Mouse (Mus musculus): Measurements from ENCODE around the gene Adamts3. TPM values are rescaled to one million over a fixed set of nuclear protein-coding genes. Genes with fewer than 3 reads are reported as not detected.
A peak's percentile ranks its signal among the peaks of the same experiment; 100 is the strongest.

Gene Adamts3
- polyA plus RNA-seq, 1 experiment from 2014 or later: 2.0 TPM

DNA sequence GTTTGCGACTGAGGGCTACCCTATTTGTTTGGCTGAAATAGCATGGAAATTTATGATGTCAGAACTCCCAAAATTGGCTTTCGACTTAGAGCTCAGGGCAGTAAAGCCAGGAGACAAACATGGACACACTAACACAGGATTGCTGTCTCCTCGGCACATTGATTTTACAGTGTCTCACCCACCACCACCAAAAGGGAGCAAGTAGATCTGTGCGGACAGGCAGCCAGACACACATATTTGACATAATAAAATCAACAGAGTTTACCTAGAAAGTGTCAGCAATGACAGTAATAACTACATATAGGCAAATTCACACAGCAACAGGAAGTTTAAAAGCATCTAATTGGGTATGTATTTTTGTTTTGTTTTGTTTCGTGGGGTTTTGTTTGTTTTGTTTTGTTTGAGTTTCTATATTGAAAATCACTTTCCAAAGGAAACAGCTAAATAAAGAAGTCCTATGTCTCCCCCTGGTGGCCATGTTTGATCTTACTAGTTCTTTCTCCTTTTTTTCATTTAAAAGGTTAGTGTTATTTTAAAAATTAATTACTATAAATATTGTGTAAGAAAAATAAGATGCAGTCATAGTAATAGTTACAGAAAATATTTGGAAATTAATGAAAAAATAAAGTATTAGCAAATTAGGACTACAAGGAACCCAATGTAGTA, 203.1 kb downstream of the Adamts3 start:
- Histone ChIP-seq H3K9me3 (no peaks in the 10 kb centered on the region), H3K36me3 (no peaks in the 10 kb centered on the region), H3K27me3 (replicated peaks) (no peaks in the 10 kb centered on the region), H3K27ac (no peak overlapping the region), H3K4me3 (replicated peaks) (no peak overlapping the region), H3K4me1 (replicated peaks) (no peaks in the 10 kb centered on the region), H3K4me2 (replicated peaks) (no peak overlapping the region), H3K9ac (no peak overlapping the region)
- WGBS: 60% methylated on average over 5 of the region's 5 CpGs
- ATAC-seq: 0 out of 2 replicates have a peak, but pooled peaks have one; percentile 17

DNA sequence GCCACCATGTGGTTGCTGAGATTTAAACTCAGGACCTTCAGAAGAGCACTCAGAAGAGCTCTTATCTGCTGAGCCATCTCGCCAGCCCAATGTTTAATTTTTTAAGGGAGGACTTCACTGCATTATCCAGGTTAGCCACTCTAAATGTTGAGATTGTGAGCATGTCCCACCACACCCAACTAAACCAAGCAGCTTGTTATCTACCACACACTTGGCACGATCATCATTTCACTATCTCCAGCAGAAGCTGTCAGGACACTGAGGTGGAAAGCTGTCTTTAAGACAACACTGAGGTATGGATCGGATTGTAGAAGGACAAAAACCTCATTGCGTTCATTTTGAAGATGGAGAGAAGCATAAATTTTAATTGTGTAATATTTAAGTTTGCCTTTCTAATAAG, 205.0 kb downstream of the Adamts3 start:
- no peak overlapping the region for H3K4me3 ChIP-seq (replicated peaks)
- H3K27ac ChIP-seq: no peak overlapping the region
- no peaks in the 10 kb centered on the region for H3K27me3 ChIP-seq (replicated peaks)
- no peaks in the 10 kb centered on the region for H3K9me3 ChIP-seq
- 82% methylated on average over 4 of the region's 4 CpGs for WGBS
- no peak for ATAC-seq
- H3K4me1 ChIP-seq (replicated peaks): no peaks in the 10 kb centered on the region
- H3K9ac ChIP-seq: no peak overlapping the region
- no peak overlapping the region for H3K4me2 ChIP-seq (replicated peaks)
- no peaks in the 10 kb centered on the region for H3K36me3 ChIP-seq

DNA sequence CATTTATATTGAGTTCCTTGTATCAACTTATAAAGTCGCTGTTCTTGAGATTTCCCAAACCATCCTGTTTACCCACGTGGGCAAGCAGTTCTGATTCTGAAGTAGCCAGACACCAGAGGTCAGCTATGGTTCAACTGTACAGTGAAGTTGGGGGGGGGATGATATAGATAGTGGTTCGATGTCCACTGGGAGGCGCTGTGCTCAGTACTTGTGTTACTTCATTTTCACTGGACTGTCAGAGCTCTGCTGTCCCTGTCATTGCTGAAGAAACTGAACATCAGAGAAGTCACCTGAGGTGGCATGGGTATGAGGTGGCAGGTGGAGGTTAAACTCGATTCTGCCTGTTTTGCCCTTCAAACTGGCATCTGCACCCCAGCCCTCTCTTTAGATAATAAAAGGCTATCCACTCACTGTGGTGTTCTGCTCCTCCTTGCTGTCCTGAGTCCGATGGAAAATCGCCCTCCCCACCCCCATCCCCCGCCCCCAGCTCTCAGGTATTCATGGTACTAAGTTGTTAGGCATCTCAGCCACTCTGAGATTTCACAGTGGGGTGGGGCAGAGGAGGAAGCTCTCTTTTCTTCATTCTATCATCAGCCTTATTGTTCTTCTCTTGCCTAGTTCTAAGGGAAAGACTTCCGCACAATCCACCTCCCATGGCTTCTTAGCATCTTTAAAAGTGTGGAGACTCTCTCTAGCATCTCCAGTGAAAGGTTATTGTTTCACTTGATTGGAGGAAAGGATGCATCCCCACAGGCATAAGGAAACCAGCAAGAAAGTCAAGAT, 208.9 kb downstream of the Adamts3 start:
- no peak overlapping the region for H3K4me2 ChIP-seq (replicated peaks)
- H3K4me3 ChIP-seq (replicated peaks): no peak overlapping the region
- no peak for ATAC-seq
- 80% methylated on average over 9 of the region's 9 CpGs for WGBS
- no peaks in the 10 kb centered on the region for H3K27me3 ChIP-seq (replicated peaks)
- no peak overlapping the region for H3K27ac ChIP-seq
- H3K36me3 ChIP-seq: no peaks in the 10 kb centered on the region
- H3K4me1 ChIP-seq (replicated peaks): no peaks in the 10 kb centered on the region
- H3K9ac ChIP-seq: no peak overlapping the region
- no peaks in the 10 kb centered on the region for H3K9me3 ChIP-seq

DNA sequence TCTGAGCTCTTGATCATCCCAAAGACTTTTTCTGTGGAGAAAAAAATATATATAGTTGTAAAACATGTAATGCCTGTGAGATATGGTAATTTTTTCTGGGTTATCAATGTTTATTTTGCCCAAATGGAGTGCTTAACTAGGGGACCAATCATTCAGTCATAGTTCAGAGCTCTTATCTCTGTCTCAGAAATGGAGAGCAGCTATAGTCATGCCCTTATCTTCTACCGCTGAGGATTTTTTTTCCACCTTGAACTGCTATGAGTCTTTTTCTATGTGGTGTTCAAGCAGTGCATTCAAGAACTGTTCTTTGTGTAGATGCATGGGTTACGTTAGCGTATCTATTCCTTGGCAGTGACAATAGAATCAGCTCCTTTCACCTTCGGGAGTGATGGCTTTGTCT, 210.2 kb downstream of the Adamts3 start:
- Histone ChIP-seq H3K9ac (no peak overlapping the region), H3K36me3 (no peaks in the 10 kb centered on the region), H3K4me3 (replicated peaks) (no peak overlapping the region), H3K4me2 (replicated peaks) (no peak overlapping the region), H3K4me1 (replicated peaks) (no peaks in the 10 kb centered on the region), H3K27me3 (replicated peaks) (no peaks in the 10 kb centered on the region), H3K9me3 (no peaks in the 10 kb centered on the region), H3K27ac (no peak overlapping the region)
- WGBS: 65% methylated on average over 4 of the region's 4 CpGs
- ATAC-seq: peak; percentile 53; the same call in 1 of the 2 replicates

DNA sequence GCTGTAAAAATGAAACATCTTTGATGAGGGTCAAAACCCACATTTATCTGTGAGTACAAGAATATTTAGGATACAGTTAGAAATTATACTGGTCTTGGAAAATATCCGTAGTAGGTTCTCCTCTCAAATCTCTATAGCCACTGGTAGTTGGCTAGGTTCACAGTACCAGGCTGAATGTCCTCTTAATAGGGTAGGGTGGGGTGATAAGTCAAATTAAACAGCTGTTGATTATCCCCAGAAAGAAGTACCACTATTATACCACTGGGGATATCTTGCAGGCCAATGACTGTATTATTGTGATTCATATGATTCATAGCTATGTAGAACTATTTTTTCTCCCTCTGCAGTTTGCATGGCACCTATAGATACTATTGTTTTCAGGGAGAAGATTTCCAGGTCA, 228.8 kb downstream of the Adamts3 start:
- H3K9ac ChIP-seq: no peak overlapping the region
- no peak overlapping the region for H3K27ac ChIP-seq
- no peaks in the 10 kb centered on the region for H3K36me3 ChIP-seq
- H3K4me1 ChIP-seq (replicated peaks): no peaks in the 10 kb centered on the region
- H3K4me3 ChIP-seq (replicated peaks): no peak overlapping the region
- ATAC-seq: peak; percentile 62; the same call in 1 of the 2 replicates
- H3K27me3 ChIP-seq (replicated peaks): no peaks in the 10 kb centered on the region
- 75% methylated on average over 1 of the region's 1 CpGs for WGBS
- H3K9me3 ChIP-seq: no peaks in the 10 kb centered on the region
- no peak overlapping the region for H3K4me2 ChIP-seq (replicated peaks)

DNA sequence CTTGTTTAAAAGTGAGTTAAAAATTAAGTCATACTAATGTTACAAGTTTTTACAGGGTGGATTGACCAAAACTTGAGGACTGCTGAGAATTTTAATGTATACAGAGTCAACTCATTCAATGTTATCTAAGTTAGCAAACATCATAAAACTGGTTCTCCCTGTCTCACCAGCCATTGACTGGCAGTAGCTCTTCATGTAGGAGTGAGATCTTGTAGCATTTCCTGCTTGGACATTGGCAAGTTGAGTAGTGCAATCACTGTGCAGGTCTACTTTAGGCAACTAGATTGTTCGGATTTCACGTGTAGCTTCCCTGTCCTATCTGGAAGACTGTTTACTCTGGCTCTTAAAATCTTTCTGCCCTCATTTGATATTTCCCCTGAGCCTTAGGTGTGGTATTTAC, 229.3 kb downstream of the Adamts3 start:
- H3K36me3 ChIP-seq: no peaks in the 10 kb centered on the region
- H3K9ac ChIP-seq: no peak overlapping the region
- H3K4me2 ChIP-seq (replicated peaks): no peak overlapping the region
- no peaks in the 10 kb centered on the region for H3K4me1 ChIP-seq (replicated peaks)
- no peaks in the 10 kb centered on the region for H3K9me3 ChIP-seq
- peak; percentile 95 for ATAC-seq
- H3K4me3 ChIP-seq (replicated peaks): no peak overlapping the region
- WGBS: 56% methylated on average over 2 of the region's 2 CpGs
- H3K27me3 ChIP-seq (replicated peaks): no peaks in the 10 kb centered on the region
- no peak overlapping the region for H3K27ac ChIP-seq

DNA sequence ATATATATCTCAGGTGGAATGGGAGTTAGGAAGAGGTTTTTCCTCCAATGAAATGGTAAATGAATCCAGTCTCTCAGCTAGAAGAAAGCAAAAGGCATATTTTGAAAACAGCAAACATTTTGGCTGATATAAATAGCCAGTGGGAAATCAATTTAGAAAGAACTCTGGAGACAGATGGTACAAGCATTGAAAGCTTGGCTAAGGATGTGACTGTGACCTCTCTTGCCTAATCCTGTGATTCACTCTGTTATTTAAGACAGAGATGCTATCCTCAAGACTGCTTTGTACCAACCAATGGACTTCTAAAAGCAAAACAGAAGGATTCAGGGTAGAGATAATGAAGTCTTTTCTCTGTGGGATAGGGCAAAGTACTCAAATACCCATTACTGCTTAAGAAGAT, 236.2 kb downstream of the Adamts3 start:
- H3K9ac ChIP-seq: no peak overlapping the region
- no peaks in the 10 kb centered on the region for H3K9me3 ChIP-seq
- ATAC-seq: no peak

DNA sequence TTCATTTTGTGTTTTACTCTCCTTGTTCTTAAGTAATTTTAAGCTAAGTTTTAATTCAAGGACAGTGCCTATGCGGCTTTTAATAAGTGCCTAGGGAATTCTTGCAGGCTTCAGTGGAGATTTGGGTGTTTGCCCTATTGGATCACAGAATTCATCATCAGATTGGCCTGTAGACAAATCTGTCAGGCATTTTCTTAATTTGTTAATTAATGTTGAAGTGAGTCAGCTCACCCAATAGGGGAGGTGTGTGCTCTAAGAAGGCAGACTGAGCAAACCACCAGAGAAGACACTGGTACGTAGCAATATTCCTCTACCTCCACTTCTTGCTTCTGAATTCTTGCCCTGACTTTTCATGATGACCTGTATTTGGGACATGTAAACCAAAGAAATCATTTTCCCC, 247.7 kb downstream of the Adamts3 start:
- Histone ChIP-seq H3K27ac (no peak overlapping the region), H3K4me2 (replicated peaks) (no peak overlapping the region), H3K9ac (no peak overlapping the region), H3K9me3 (no peaks in the 10 kb centered on the region), H3K27me3 (replicated peaks) (no peaks in the 10 kb centered on the region), H3K36me3 (no peaks in the 10 kb centered on the region), H3K4me3 (replicated peaks) (no peak overlapping the region), H3K4me1 (replicated peaks) (no peaks in the 10 kb centered on the region)
- ATAC-seq: no peak
- 94% methylated on average over 2 of the region's 2 CpGs for WGBS

More for the DNA sequence above, 236.2 kb downstream of the Adamts3 start:
- Histone ChIP-seq H3K27ac (no peak overlapping the region), H3K4me2 (replicated peaks) (no peak overlapping the region), H3K4me3 (replicated peaks) (no peak overlapping the region), H3K36me3 (no peaks in the 10 kb centered on the region), H3K27me3 (replicated peaks) (no peaks in the 10 kb centered on the region), H3K4me1 (replicated peaks) (no peaks in the 10 kb centered on the region)

DNA sequence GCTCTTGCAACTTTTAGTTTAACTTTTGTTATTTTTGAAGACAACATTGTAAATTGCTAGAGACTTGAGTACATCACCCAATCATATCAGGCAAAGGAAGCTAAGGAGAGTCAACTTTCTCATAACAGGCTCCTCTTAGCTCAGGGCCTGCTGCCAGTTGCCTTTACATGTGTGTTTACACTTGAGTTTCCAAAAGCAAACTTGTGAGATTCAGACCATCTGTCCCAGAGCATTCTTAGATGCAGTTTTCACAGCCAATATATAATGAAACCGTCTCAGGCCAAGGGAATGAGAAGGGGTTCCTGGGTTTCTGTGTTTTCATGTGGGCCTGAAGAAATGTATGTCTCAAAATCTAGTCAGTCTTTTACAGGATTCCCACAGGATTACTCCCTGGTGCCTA, 251.5 kb downstream of the Adamts3 start:
- H3K4me2 ChIP-seq (replicated peaks): no peak overlapping the region
- no peaks in the 10 kb centered on the region for H3K36me3 ChIP-seq
- H3K27me3 ChIP-seq (replicated peaks): no peaks in the 10 kb centered on the region
- H3K9me3 ChIP-seq: no peaks in the 10 kb centered on the region
- WGBS: 38% methylated on average over 1 of the region's 1 CpGs
- H3K9ac ChIP-seq: no peak overlapping the region
- H3K27ac ChIP-seq: no peak overlapping the region
- no peaks in the 10 kb centered on the region for H3K4me1 ChIP-seq (replicated peaks)
- peak; percentile 62 for ATAC-seq
- no peak overlapping the region for H3K4me3 ChIP-seq (replicated peaks)
